In the genomic region with DNA sequence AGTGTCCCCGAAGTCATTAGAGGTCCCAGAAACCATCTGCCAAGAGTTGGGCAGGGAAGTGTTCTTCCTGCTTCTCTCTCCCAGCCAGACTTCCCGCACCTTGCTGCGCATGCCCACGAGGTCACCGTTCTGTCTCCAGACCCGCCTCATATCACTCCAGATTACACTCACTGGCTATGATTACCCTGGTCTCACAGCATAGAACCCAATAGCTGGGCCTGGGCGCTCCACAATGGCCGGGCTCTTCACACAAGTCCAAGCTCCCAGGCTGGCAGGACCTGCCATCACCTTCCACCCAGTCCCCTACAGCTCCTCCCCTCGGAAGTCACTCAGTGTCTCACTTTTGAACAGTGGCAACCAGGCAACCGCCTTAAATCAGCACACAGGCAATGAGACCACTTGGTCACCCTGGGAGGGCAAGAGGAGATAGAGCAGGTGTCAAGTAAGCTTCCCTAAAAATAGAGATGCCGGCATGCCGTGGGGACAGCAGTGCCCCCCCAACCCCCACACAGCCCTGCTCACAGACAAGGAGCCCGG, we compare ENCODE assay signal across 8 mouse cellular contexts. TPM values are rescaled to one million over a fixed set of nuclear protein-coding genes. Genes with fewer than 3 reads are reported as not detected.
DNase-seq lines count a peak whose midpoint lies in the region; ATAC-seq lines count a peak whose summit lies in the region.

No protein-coding gene starts in this region.

- peak; percentile 37 for ATAC-seq in common myeloid progenitor, adult 5-6 weeks (replicated peaks; ENCODE audit: low read depth, poor library complexity, severe bottlenecking)
- ATAC-seq in heart, embryonic 11.5 days (replicated peaks; ENCODE audit: insufficient number of reproducible peaks, low FRiP score, low TSS enrichment), result peak; percentile 41; the same call in 1 of the 2 replicates
- no peak for ATAC-seq in liver, embryonic 12.5 days
- no peak for ATAC-seq in neural tube, embryonic 13.5 days (ENCODE audit: low read depth)

- H3K9ac ChIP-seq in heart, embryonic 11.5 days (ENCODE audit: low read depth, low read length), result peak overlapping the region; percentile 82
- no peak overlapping the region for H3K9ac ChIP-seq in liver, embryonic 12.5 days
- H3K9ac ChIP-seq in neural tube, embryonic 13.5 days, result peak overlapping the region; percentile 73; the same call in 1 of the 2 replicates

- no peaks in the 10 kb centered on the region for H3K27me3 ChIP-seq in heart, embryonic 11.5 days (ENCODE audit: control insufficient read depth, insufficient read depth, low read length)
- H3K27me3 ChIP-seq in liver, embryonic 12.5 days (replicated peaks), result peaks cover 33% of the 10 kb centered on the region
- H3K27me3 ChIP-seq in neural tube, embryonic 13.5 days, result peaks cover 37% of the 10 kb centered on the region

- DNase-seq in Muller cell, postnatal 12 days (ENCODE audit: inconsistent ontology term), result peak; percentile 76
- DNase-seq in left cerebral cortex, adult 9 months (ENCODE audit: low spot score in 2 of 2), result no peak
- no peak for DNase-seq in right cerebral cortex, adult 2 months (ENCODE audit: low spot score in 2 of 2)
- no peak for DNase-seq in frontal cortex, postnatal 36 days (ENCODE audit: low spot score in 2 of 2)

- H3K4me3 ChIP-seq in heart, embryonic 11.5 days (ENCODE audit: low read depth, low read length), result peak overlapping the region; percentile 61
- no peak overlapping the region for H3K4me3 ChIP-seq in liver, embryonic 12.5 days
- peak overlapping the region; percentile 46 for H3K4me3 ChIP-seq in neural tube, embryonic 13.5 days

- no peaks in the 10 kb centered on the region for H3K9me3 ChIP-seq in heart, embryonic 11.5 days (replicated peaks; ENCODE audit: control insufficient read depth, low read length)
- H3K9me3 ChIP-seq in liver, embryonic 12.5 days (replicated peaks), result no peaks in the 10 kb centered on the region
- no peaks in the 10 kb centered on the region for H3K9me3 ChIP-seq in neural tube, embryonic 13.5 days

- peak overlapping the region; percentile 97 for H3K27ac ChIP-seq in heart, embryonic 11.5 days (ENCODE audit: low read depth, low read length)
- H3K27ac ChIP-seq in liver, embryonic 12.5 days, result no peak overlapping the region
- H3K27ac ChIP-seq in neural tube, embryonic 13.5 days (replicated peaks), result peak overlapping the region; percentile 49; the same call in 1 of the 2 replicates

- peak overlapping the region; percentile 85 for H3K4me2 ChIP-seq in heart, embryonic 11.5 days
- H3K4me2 ChIP-seq in liver, embryonic 12.5 days, result peak overlapping the region; percentile 78
- peak overlapping the region; percentile 90 for H3K4me2 ChIP-seq in neural tube, embryonic 13.5 days

- H3K36me3 ChIP-seq in heart, embryonic 11.5 days (ENCODE audit: control insufficient read depth, insufficient read depth, low read length), result no peaks in the 10 kb centered on the region
- H3K36me3 ChIP-seq in liver, embryonic 12.5 days, result 0 out of 2 replicates have a peak, but pooled peaks cover 3% of the 10 kb centered on the region
- H3K36me3 ChIP-seq in neural tube, embryonic 13.5 days, result no peaks in the 10 kb centered on the region

- 34% methylated on average over 13 of the region's 13 CpGs for WGBS in heart, embryonic 11.5 days (ENCODE audit: insufficient replicate concordance)
- 55% methylated on average over 13 of the region's 13 CpGs for WGBS in liver, embryonic 12.5 days (ENCODE audit: insufficient replicate concordance)
- 78% methylated on average over 13 of the region's 13 CpGs for WGBS in neural tube, embryonic 13.5 days

- peaks cover 59% of the 10 kb centered on the region for H3K4me1 ChIP-seq in heart, embryonic 11.5 days (ENCODE audit: control insufficient read depth, insufficient read depth, low read length)
- H3K4me1 ChIP-seq in liver, embryonic 12.5 days, result peaks cover 49% of the 10 kb centered on the region
- peaks cover 58% of the 10 kb centered on the region for H3K4me1 ChIP-seq in neural tube, embryonic 13.5 days (replicated peaks)

RNA-seq across cellular contexts. Expression of gene Crybb3, which starts 55.6 kb away (rescaled TPM):
- total RNA-seq in common myeloid progenitor, adult 5-6 weeks (2017), result not detected in 2 replicates
- 0.56 and 0.77 TPM in 2 replicates for polyA plus RNA-seq in heart, embryonic 11.5 days (2014; fragmentation: Nextera tagmentation; extraction: Ambion mirVana)
- not detected in 2 replicates for polyA plus RNA-seq in liver, embryonic 12.5 days (2016; fragmentation: Nextera tagmentation; extraction: Ambion mirVana)
- 0.96 and 1.1 TPM in 2 replicates for polyA plus RNA-seq in neural tube, embryonic 13.5 days (2015; fragmentation: Nextera tagmentation; extraction: Ambion mirVana)

Comparison
In these comparisons a context has a peak if more than half of its experiments do, and no peak if none do; other contexts are left out.
1. ATAC-seq: peak in common myeloid progenitor, adult 5-6 weeks (single experiment) and heart, embryonic 11.5 days (single experiment); none in liver, embryonic 12.5 days (single experiment) and neural tube, embryonic 13.5 days (single experiment).
2. Peak in every context shown above with its lines, with median percentiles within 50 percentile points of each other: H3K4me2 ChIP-seq.